Mouse (Mus musculus): ENCODE data around the gene Tm9sf1.
A peak's percentile ranks its signal among the peaks of the same experiment; 100 is the strongest.

DNA sequence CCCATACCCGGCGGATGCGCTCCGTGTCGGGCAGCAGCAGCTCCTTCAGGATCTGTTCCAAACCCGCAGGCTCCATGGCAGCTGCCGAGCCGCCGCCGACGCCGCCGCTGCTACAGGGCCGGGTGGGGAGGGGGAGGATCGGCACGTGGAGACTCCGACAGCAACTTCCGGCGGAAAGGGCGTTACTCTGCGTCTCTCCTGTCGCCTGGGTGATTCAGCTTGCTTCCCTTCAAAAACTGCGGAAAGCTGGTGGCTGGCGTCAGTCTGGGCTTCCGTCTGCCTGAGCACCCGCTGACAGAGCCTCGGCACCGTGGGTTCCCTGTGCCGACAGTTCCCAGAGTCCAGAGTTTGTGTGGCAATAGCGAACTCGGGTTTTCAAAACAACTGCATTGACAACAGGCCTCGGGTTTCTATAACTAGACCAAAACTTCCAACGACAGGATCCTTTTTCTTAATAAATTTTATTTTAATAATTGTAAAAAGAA lies 8.0 kb downstream of the Tm9sf1 start, which contains the start of gene Ipo4:
- TF ChIP-seq CTCF (IDR thresholded peaks at IDR 0.05) (no peak), EP300 (IDR thresholded peaks at IDR 0.05; ENCODE audit: insufficient read depth, low read depth, low read length) (peak; percentile 79; the same call in 1 of the 2 replicates)

Data from heart, adult 2 months (tissue).